Mouse (Mus musculus): ENCODE data around the gene Pck2. TPM values are rescaled to one million over a fixed set of nuclear protein-coding genes. Genes with fewer than 3 reads are reported as not detected.

The Pck2 gene
- polyA plus RNA-seq, 1 experiment: 252 TPM

GRCm38 (mm10) chr14:55542268-55542667, 2.2 kb downstream of the Pck2 start:
- no peak overlapping the region for H3ac ChIP-seq (ENCODE audit: control insufficient read depth, insufficient read length)
- H3K27me3 ChIP-seq (ENCODE audit: control insufficient read depth, insufficient read depth, insufficient read length): no peaks in the 10 kb centered on the region
- H3K79me2 ChIP-seq (ENCODE audit: control insufficient read depth, insufficient read depth): peaks cover 34% of the 10 kb centered on the region
- H3K4me3 ChIP-seq: peak overlapping the region; percentile 92
- peaks cover 48% of the 10 kb centered on the region for H3K36me3 ChIP-seq (ENCODE audit: control insufficient read depth, insufficient read depth)
- peak overlapping the region; percentile 94 for H3K4me2 ChIP-seq (ENCODE audit: low read depth)
- no peak for TF ChIP-seq CEBPB (IDR thresholded peaks at IDR 0.05; ENCODE audit: insufficient read depth, poor library complexity, severe bottlenecking)
- no peak for TF ChIP-seq REST (IDR thresholded peaks at IDR 0.05; ENCODE audit: insufficient read depth, insufficient read length)
- no peak for TF ChIP-seq TCF12 (IDR thresholded peaks at IDR 0.05; ENCODE audit: insufficient read depth, poor library complexity, severe bottlenecking)
- TF ChIP-seq POLR2A (IDR thresholded peaks at IDR 0.05; ENCODE audit: insufficient read length, low read depth): peak; percentile 45
- TF ChIP-seq POLR2AphosphoS2 (IDR thresholded peaks at IDR 0.05; ENCODE audit: insufficient read length, low read depth): peak; percentile 75
- TF ChIP-seq MAX (IDR thresholded peaks at IDR 0.05; ENCODE audit: low read depth): no peak
- no peak for TF ChIP-seq MYOG (IDR thresholded peaks at IDR 0.05; ENCODE audit: control insufficient read depth in 1 of 3, insufficient read depth in 1 of 3, insufficient read length in 2 of 3, low read depth in 2 of 3)
- no peak for TF ChIP-seq E2F4 (IDR thresholded peaks at IDR 0.05; ENCODE audit: insufficient read depth)

GRCm38 (mm10) chr14:55544334-55544733, 4.3 kb downstream of the Pck2 start:
- H3K36me3 ChIP-seq (ENCODE audit: control insufficient read depth, insufficient read depth): peaks cover 68% of the 10 kb centered on the region
- H3K4me2 ChIP-seq (ENCODE audit: low read depth): no peak overlapping the region
- peak in 1 of 3 experiments; percentile 34 for TF ChIP-seq MYOD1 (IDR thresholded peaks at IDR 0.05; ENCODE audit: control insufficient read depth in 1 of 3, insufficient read length in 2 of 3, low read depth in 2 of 3)
- peak in 1 of 3 experiments; percentile 24 for TF ChIP-seq MYOG (IDR thresholded peaks at IDR 0.05; ENCODE audit: control insufficient read depth in 1 of 3, insufficient read depth in 1 of 3, insufficient read length in 2 of 3, low read depth in 2 of 3)
- peak; percentile 64 for TF ChIP-seq POLR2AphosphoS2 (IDR thresholded peaks at IDR 0.05; ENCODE audit: insufficient read length, low read depth)
- no peak for TF ChIP-seq USF1 (IDR thresholded peaks at IDR 0.05; ENCODE audit: low read depth)
- H3K4me3 ChIP-seq: no peak overlapping the region
- H3ac ChIP-seq (ENCODE audit: control insufficient read depth, insufficient read length): no peak overlapping the region
- H3K79me2 ChIP-seq (ENCODE audit: control insufficient read depth, insufficient read depth): peaks cover 34% of the 10 kb centered on the region
- H3K27me3 ChIP-seq (ENCODE audit: control insufficient read depth, insufficient read depth, insufficient read length): no peaks in the 10 kb centered on the region

- peaks cover 53% of the 10 kb centered on the region for H3K36me3 ChIP-seq (ENCODE audit: control insufficient read depth, insufficient read depth)
- no peak overlapping the region for H3K4me3 ChIP-seq
- TF ChIP-seq MYOD1 (IDR thresholded peaks at IDR 0.05; ENCODE audit: control insufficient read depth in 1 of 3, insufficient read length in 2 of 3, low read depth in 2 of 3) (no peak), POLR2AphosphoS2 (IDR thresholded peaks at IDR 0.05; ENCODE audit: insufficient read length, low read depth) (peak; percentile 48)
These were observed 10.1 kb downstream of the Pck2 start for GRCm38 (mm10) chr14:55550191-55550590.

GRCm38 (mm10) chr14:55551347-55551746, 11.3 kb downstream of the Pck2 start:
- TF ChIP-seq USF1 (IDR thresholded peaks at IDR 0.05; ENCODE audit: low read depth) (no peak), POLR2AphosphoS2 (IDR thresholded peaks at IDR 0.05; ENCODE audit: insufficient read length, low read depth) (peak; percentile 90)
- H3K79me2 ChIP-seq (ENCODE audit: control insufficient read depth, insufficient read depth): no peaks in the 10 kb centered on the region
- H3K36me3 ChIP-seq (ENCODE audit: control insufficient read depth, insufficient read depth): peaks cover 42% of the 10 kb centered on the region

More at GRCm38 (mm10) chr14:55550191-55550590, 10.1 kb downstream of the Pck2 start:
- Histone ChIP-seq H3ac (ENCODE audit: control insufficient read depth, insufficient read length) (no peak overlapping the region), H3K79me2 (ENCODE audit: control insufficient read depth, insufficient read depth) (no peaks in the 10 kb centered on the region), H3K4me2 (ENCODE audit: low read depth) (no peak overlapping the region), H3K27me3 (ENCODE audit: control insufficient read depth, insufficient read depth, insufficient read length) (no peaks in the 10 kb centered on the region)

GRCm38 (mm10) chr14:55551794-55552193, 11.7 kb downstream of the Pck2 start:
- Histone ChIP-seq H3K79me2 (ENCODE audit: control insufficient read depth, insufficient read depth) (no peaks in the 10 kb centered on the region), H3K36me3 (ENCODE audit: control insufficient read depth, insufficient read depth) (peaks cover 38% of the 10 kb centered on the region), H3ac (ENCODE audit: control insufficient read depth, insufficient read length) (no peak overlapping the region), H3K4me3 (no peak overlapping the region), H3K27me3 (ENCODE audit: control insufficient read depth, insufficient read depth, insufficient read length) (no peaks in the 10 kb centered on the region), H3K4me2 (ENCODE audit: low read depth) (no peak overlapping the region)
- TF ChIP-seq POLR2AphosphoS2 (IDR thresholded peaks at IDR 0.05; ENCODE audit: insufficient read length, low read depth) (peak; percentile 94), CEBPB (IDR thresholded peaks at IDR 0.05; ENCODE audit: insufficient read depth, poor library complexity, severe bottlenecking) (no peak), POLR2A (IDR thresholded peaks at IDR 0.05; ENCODE audit: insufficient read length, low read depth) (no peak)

More at GRCm38 (mm10) chr14:55551347-55551746, 11.3 kb downstream of the Pck2 start:
- H3K4me2 ChIP-seq (ENCODE audit: low read depth): no peak overlapping the region
- no peak overlapping the region for H3ac ChIP-seq (ENCODE audit: control insufficient read depth, insufficient read length)
- no peaks in the 10 kb centered on the region for H3K27me3 ChIP-seq (ENCODE audit: control insufficient read depth, insufficient read depth, insufficient read length)
- H3K4me3 ChIP-seq: no peak overlapping the region

- Histone ChIP-seq H3K36me3 (ENCODE audit: control insufficient read depth, insufficient read depth) (peaks cover 9% of the 10 kb centered on the region), H3K4me3 (no peak overlapping the region), H3ac (ENCODE audit: control insufficient read depth, insufficient read length) (no peak overlapping the region), H3K4me2 (ENCODE audit: low read depth) (no peak overlapping the region), H3K27me3 (ENCODE audit: control insufficient read depth, insufficient read depth, insufficient read length) (no peaks in the 10 kb centered on the region), H3K79me2 (ENCODE audit: control insufficient read depth, insufficient read depth) (no peaks in the 10 kb centered on the region)
- TF ChIP-seq POLR2AphosphoS2 (IDR thresholded peaks at IDR 0.05; ENCODE audit: insufficient read length, low read depth) (peak; percentile 39), MAX (IDR thresholded peaks at IDR 0.05; ENCODE audit: low read depth) (no peak), SRF (IDR thresholded peaks at IDR 0.05; ENCODE audit: control insufficient read depth, insufficient read length, low read depth) (no peak), MYOG (IDR thresholded peaks at IDR 0.05; ENCODE audit: control insufficient read depth in 1 of 3, insufficient read depth in 1 of 3, insufficient read length in 2 of 3, low read depth in 2 of 3) (no peak), E2F4 (IDR thresholded peaks at IDR 0.05; ENCODE audit: insufficient read depth) (no peak)
These were observed 14.6 kb downstream of the Pck2 start for GRCm38 (mm10) chr14:55554635-55555034.

Measured in myocyte (in vitro differentiated cells).